Mouse (Mus musculus): ENCODE measurements around the gene Rd3. TPM values are rescaled to one million over a fixed set of nuclear protein-coding genes. Genes with fewer than 3 reads are reported as not detected.
A peak's percentile ranks its signal among the peaks of the same experiment; 100 is the strongest.

Rd3 gene
- total and polyA plus RNA-seq, 3 experiments = not detected

DNA sequence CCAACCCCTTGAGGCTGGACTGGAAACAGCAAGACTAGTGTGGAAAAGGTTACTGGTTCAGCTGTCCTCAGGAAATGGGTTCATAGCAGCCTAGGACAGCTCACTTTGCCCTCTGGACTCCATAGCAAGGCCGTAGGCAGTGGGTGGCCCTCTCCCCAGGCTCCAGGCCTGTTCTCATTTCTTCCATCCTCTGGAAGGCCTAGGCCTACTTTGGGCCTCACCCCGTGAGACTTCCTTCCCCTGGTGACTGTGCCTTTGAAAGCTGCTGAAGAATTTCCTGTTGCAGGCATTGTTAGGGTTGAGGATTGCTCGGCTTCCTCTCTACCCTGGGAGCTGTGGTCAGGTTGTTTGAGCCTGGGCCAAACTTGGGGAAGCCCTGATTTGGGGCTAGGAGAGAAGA is 22.1 kb upstream of the Rd3 start:
- no peak overlapping the region for H3K4me3 ChIP-seq (ENCODE audit: control insufficient read depth in 1 of 2, insufficient read depth in 1 of 2, low read depth in 2 of 2, low read length in 2 of 2)
- no peak overlapping the region for H3K27ac ChIP-seq (ENCODE audit: control insufficient read depth, low read depth, low read length)
- no peak for DNase-seq (ENCODE audit: low read depth, low spot score)
- H3K36me3 ChIP-seq (ENCODE audit: control insufficient read depth in 1 of 2, insufficient read depth in 2 of 2, low read length in 2 of 2) = no peaks in the 10 kb centered on the region
- H3K27me3 ChIP-seq (ENCODE audit: control insufficient read depth in 1 of 2, insufficient read depth in 2 of 2, low read length in 2 of 2) = no peaks in the 10 kb centered on the region; a peak in 2 of 4 replicates
- H3K9ac ChIP-seq (ENCODE audit: control insufficient read depth, low read depth, low read length, poor library complexity, severe bottlenecking) = no peak overlapping the region
- no peaks in the 10 kb centered on the region for H3K4me1 ChIP-seq (ENCODE audit: control insufficient read depth in 1 of 2, insufficient read depth in 2 of 2, low read length in 2 of 2)
- no peak for TF ChIP-seq MAZ (IDR thresholded peaks at IDR 0.05; ENCODE audit: low read depth, low read length)
- peak; percentile 78 for TF ChIP-seq TBP (IDR thresholded peaks at IDR 0.05; ENCODE audit: low read depth, low read length)
- H3K79me2 ChIP-seq (ENCODE audit: control insufficient read depth, insufficient read depth, low read length, poor library complexity) = no peaks in the 10 kb centered on the region
- H3K9me3 ChIP-seq (replicated peaks; ENCODE audit: insufficient read depth, low read length) = no peaks in the 10 kb centered on the region

DNA sequence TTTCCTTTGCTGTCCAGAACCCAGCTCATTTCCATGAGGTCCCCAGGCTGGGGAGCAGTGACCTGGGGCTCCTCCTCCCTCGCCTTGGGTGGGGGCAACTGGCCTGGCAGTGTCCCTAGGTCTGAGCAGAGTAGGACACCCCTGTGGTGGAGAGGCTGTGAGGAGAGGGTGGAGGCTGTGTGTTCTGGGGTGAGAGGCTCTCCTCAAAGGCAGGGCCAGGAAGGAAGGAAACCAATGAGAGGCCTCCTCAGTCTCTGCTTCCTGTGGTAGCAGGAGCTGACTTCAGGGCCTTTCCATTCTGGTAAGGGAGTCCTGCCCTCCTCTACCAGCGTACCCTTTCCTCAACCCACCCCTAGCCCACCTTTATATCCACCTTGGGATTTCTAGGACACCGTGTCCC is 20.9 kb upstream of the Rd3 start:
- TF ChIP-seq POLR2A (IDR thresholded peaks at IDR 0.05; ENCODE audit: control insufficient read depth in 1 of 2, insufficient read depth in 1 of 2, low read depth in 1 of 2, low read length in 2 of 2, poor library complexity in 1 of 2) (no peak), SMC3 (IDR thresholded peaks at IDR 0.05; ENCODE audit: low read depth, low read length) (no peak), EP300 (IDR thresholded peaks at IDR 0.05; ENCODE audit: low read depth in 1 of 2, low read length in 2 of 2) (no peak), MAFK (IDR thresholded peaks at IDR 0.05; ENCODE audit: borderline replicate concordance, low read depth, low read length) (no peak), MXI1 (IDR thresholded peaks at IDR 0.05; ENCODE audit: low read depth, low read length) (no peak), E2F4 (IDR thresholded peaks at IDR 0.05; ENCODE audit: borderline replicate concordance, low read depth, low read length) (no peak), ZC3H11A (IDR thresholded peaks at IDR 0.05; ENCODE audit: low read depth, low read length) (no peak), GABPA (IDR thresholded peaks at IDR 0.05; ENCODE audit: low read depth, low read length) (no peak), POLR2AphosphoS2 (IDR thresholded peaks at IDR 0.05; ENCODE audit: low read length) (no peak)
- Histone ChIP-seq H3K9me3 (replicated peaks; ENCODE audit: insufficient read depth, low read length) (no peaks in the 10 kb centered on the region), H3K36me3 (ENCODE audit: control insufficient read depth in 1 of 2, insufficient read depth in 2 of 2, low read length in 2 of 2) (no peaks in the 10 kb centered on the region), H3K27me3 (ENCODE audit: control insufficient read depth in 1 of 2, insufficient read depth in 2 of 2, low read length in 2 of 2) (no peaks in the 10 kb centered on the region; a peak in 3 of 4 replicates), H3K79me2 (ENCODE audit: control insufficient read depth, insufficient read depth, low read length, poor library complexity) (no peaks in the 10 kb centered on the region), H3K4me1 (ENCODE audit: control insufficient read depth in 1 of 2, insufficient read depth in 2 of 2, low read length in 2 of 2) (no peaks in the 10 kb centered on the region), H3K4me3 (ENCODE audit: control insufficient read depth in 1 of 2, insufficient read depth in 1 of 2, low read depth in 2 of 2, low read length in 2 of 2) (no peak overlapping the region), H3K9ac (ENCODE audit: control insufficient read depth, low read depth, low read length, poor library complexity, severe bottlenecking) (no peak overlapping the region), H3K27ac (ENCODE audit: control insufficient read depth, low read depth, low read length) (no peak overlapping the region)
- no peak for DNase-seq (ENCODE audit: low read depth, low spot score)

DNA sequence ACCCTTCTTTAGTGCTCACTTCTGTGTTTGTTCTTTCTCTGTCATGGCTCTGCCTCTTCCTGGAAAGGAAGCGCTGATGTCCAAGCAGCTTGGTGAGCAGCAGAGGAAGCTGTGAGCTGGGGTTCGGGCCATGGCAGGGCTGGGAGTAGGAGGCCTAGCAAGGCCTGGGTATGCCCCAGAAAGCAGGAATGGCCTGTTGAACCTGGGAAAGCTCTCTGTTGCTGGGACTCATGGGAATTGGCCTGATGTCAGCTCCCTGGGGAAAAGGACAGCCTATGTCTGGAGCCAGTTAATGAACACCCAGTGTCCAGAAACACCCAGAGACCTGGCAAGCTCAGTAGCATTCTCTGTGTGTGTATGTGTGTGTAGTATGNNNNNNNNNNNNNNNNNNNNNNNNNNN is 20.3 kb upstream of the Rd3 start:
- H3K9ac ChIP-seq (ENCODE audit: control insufficient read depth, low read depth, low read length, poor library complexity, severe bottlenecking) = no peak overlapping the region
- no peaks in the 10 kb centered on the region for H3K9me3 ChIP-seq (replicated peaks; ENCODE audit: insufficient read depth, low read length)
- no peaks in the 10 kb centered on the region for H3K79me2 ChIP-seq (ENCODE audit: control insufficient read depth, insufficient read depth, low read length, poor library complexity)
- no peaks in the 10 kb centered on the region; a peak in 3 of 4 replicates for H3K27me3 ChIP-seq (ENCODE audit: control insufficient read depth in 1 of 2, insufficient read depth in 2 of 2, low read length in 2 of 2)
- H3K4me3 ChIP-seq (ENCODE audit: control insufficient read depth in 1 of 2, insufficient read depth in 1 of 2, low read depth in 2 of 2, low read length in 2 of 2) = no peak overlapping the region
- no peak overlapping the region for H3K27ac ChIP-seq (ENCODE audit: control insufficient read depth, low read depth, low read length)
- H3K36me3 ChIP-seq (ENCODE audit: control insufficient read depth in 1 of 2, insufficient read depth in 2 of 2, low read length in 2 of 2) = no peaks in the 10 kb centered on the region
- H3K4me1 ChIP-seq (ENCODE audit: control insufficient read depth in 1 of 2, insufficient read depth in 2 of 2, low read length in 2 of 2) = no peaks in the 10 kb centered on the region
- TF ChIP-seq TAL1 (IDR thresholded peaks at IDR 0.05; ENCODE audit: low read length) (no peak), GATA1 (IDR thresholded peaks at IDR 0.05; ENCODE audit: low read depth, low read length) (no peak), KAT2A (conservative IDR thresholded peaks at IDR 0.05; ENCODE audit: low read depth, low read length) (no peak), POLR2A (IDR thresholded peaks at IDR 0.05; ENCODE audit: control insufficient read depth in 1 of 2, insufficient read depth in 1 of 2, low read depth in 1 of 2, low read length in 2 of 2, poor library complexity in 1 of 2) (no peak), MYC (IDR thresholded peaks at IDR 0.05; ENCODE audit: low read depth, low read length) (no peak), ETS1 (IDR thresholded peaks at IDR 0.05; ENCODE audit: low read depth, low read length) (no peak), MXI1 (IDR thresholded peaks at IDR 0.05; ENCODE audit: low read depth, low read length) (no peak), CTCF (IDR thresholded peaks at IDR 0.05 in 2 of 3, conservative IDR thresholded peaks at IDR 0.05 in 1 of 3; ENCODE audit: control insufficient read depth in 1 of 3, insufficient read depth in 1 of 3, low read depth in 2 of 3, low read length in 3 of 3, poor library complexity in 1 of 3, severe bottlenecking in 1 of 3) (no peak), NRF1 (IDR thresholded peaks at IDR 0.05; ENCODE audit: insufficient read depth, low read depth, low read length, poor library complexity, severe bottlenecking) (no peak), JUND (IDR thresholded peaks at IDR 0.05; ENCODE audit: low read depth, low read length) (no peak), TCF12 (IDR thresholded peaks at IDR 0.05; ENCODE audit: low read depth, low read length) (no peak), TBP (IDR thresholded peaks at IDR 0.05; ENCODE audit: low read depth, low read length) (no peak), RAD21 (IDR thresholded peaks at IDR 0.05; ENCODE audit: low read depth, low read length) (no peak)
- no peak for DNase-seq (ENCODE audit: low read depth, low spot score)

All from MEL (cell line).